In genomic region chr9:51881386-51881785, GRCm38 (mm10) we compare ENCODE assay signal across 10 mouse cellular contexts.
DNase-seq lines count a peak whose midpoint lies in the region; ATAC-seq lines count a peak whose summit lies in the region.
"Had no signal": no experiment of that assay in that cellular context is flagged by ENCODE, and none has a peak within 500 bp of the region (broad histone marks: within the 10 kb centered on the region; RNA-seq: fewer than 3 reads in every experiment).

No protein-coding gene starts in this region.

- no peaks in the 10 kb centered on the region for H3K27me3 ChIP-seq in heart, embryonic 11.5 days (ENCODE audit: control insufficient read depth, insufficient read depth, low read length)
- H3K27me3 ChIP-seq: lung, embryonic 15.5 days had no signal

- DNase-seq in heart, adult 11 months, result peak; percentile 86
- peak; percentile 6 for DNase-seq in ovary, adult 18-20 months (ENCODE audit: low spot score)
- no peak for DNase-seq in ovary, postnatal 10 days (ENCODE audit: low spot score)
- peak; percentile 33 to 38 for DNase-seq in layer of hippocampus, adult 8-10 months (ENCODE audit: low spot score in 2 of 2)
- peak; percentile 34 for DNase-seq in right cerebral cortex, postnatal 25 days
- no peak for DNase-seq in thymus, postnatal 36 days
- no peak for DNase-seq in urinary bladder, postnatal 10 days (ENCODE audit: low spot score)

- 45% methylated on average over 4 of the region's 4 CpGs for WGBS in heart, embryonic 11.5 days (ENCODE audit: insufficient replicate concordance)

- H3K4me3 ChIP-seq in heart, embryonic 11.5 days (ENCODE audit: low read depth, low read length), result no peak overlapping the region
- H3K4me3 ChIP-seq: heart, adult 2 months; lung, embryonic 15.5 days had no signal

- H3K36me3 ChIP-seq in heart, embryonic 11.5 days (ENCODE audit: control insufficient read depth, insufficient read depth, low read length), result no peaks in the 10 kb centered on the region
- H3K36me3 ChIP-seq: lung, embryonic 15.5 days had no signal

- no peak overlapping the region for H3K9ac ChIP-seq in heart, embryonic 11.5 days (ENCODE audit: low read depth, low read length)
- H3K9ac ChIP-seq: lung, embryonic 15.5 days had no signal

- H3K9me3 ChIP-seq in heart, embryonic 11.5 days (replicated peaks; ENCODE audit: control insufficient read depth, low read length), result no peaks in the 10 kb centered on the region
- H3K9me3 ChIP-seq: lung, embryonic 15.5 days had no signal

- no peak overlapping the region for H3K27ac ChIP-seq in heart, embryonic 11.5 days (ENCODE audit: low read depth, low read length)
- H3K27ac ChIP-seq: heart, adult 2 months; lung, embryonic 15.5 days had no signal

- no peak overlapping the region for H3K4me2 ChIP-seq in heart, embryonic 11.5 days
- H3K4me2 ChIP-seq: lung, embryonic 15.5 days had no signal

- ATAC-seq in heart, embryonic 11.5 days (replicated peaks; ENCODE audit: insufficient number of reproducible peaks, low FRiP score, low TSS enrichment), result no peak

- H3K4me1 ChIP-seq in heart, embryonic 11.5 days (ENCODE audit: control insufficient read depth, insufficient read depth, low read length), result no peaks in the 10 kb centered on the region

Comparison
In these comparisons a context has a peak if more than half of its experiments do, and no peak if none do; other contexts are left out.
1. DNase-seq: peak in heart, adult 11 months (single experiment), ovary, adult 18-20 months (single experiment), layer of hippocampus, adult 8-10 months (2 of 2) and right cerebral cortex, postnatal 25 days (single experiment); none in ovary, postnatal 10 days (single experiment), thymus, postnatal 36 days (0 of 2) and urinary bladder, postnatal 10 days (single experiment).